Mouse (Mus musculus): Measurements from ENCODE around the gene Acot4. TPM values are rescaled to one million over a fixed set of nuclear protein-coding genes. Genes with fewer than 3 reads are reported as not detected.
"Not testable (repeated sequence)": the region's sequence is repeated elsewhere in the genome, so short reads cannot be mapped to it uniquely, and the experiment has no call there.

Acot4 gene
- total RNA-seq, 1 experiment: 0.04 TPM

DNA sequence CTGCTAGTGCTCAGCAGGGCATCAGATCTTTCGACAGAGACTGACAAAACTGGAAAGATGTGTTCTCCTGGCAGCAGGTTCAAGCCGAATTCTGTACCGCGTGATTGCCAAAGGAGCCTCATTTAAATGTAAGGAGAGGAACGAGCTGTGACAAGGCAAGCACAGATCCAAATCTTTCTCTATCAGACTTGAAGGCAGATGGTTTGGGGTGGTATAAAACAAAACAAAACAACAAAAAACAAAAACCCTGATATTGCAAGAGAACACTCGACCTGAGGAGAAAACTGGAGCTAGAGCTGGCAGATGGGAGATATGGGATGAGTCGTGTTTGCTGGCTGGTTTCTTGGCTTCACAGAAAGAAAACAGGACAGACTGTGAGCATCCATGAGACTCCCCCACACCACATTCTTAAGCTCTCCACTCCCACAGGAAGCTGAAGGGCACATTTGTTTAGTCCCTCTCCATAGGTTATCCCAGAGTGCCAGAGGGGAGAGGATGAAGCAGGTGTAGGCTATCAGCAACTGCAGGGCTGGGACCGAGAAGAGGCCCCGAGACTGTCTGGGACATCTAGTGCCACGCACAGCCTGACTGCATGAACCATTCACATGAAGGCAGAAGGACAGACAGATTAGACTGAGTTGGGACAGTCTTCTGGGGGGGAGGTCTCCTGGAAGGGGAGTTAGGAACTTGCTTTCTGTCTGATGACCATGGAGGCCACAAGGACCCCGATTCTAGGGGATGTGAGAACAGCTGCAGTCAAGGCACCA lies 39.7 kb upstream of the Acot4 start:
- H3K27ac ChIP-seq (ENCODE audit: insufficient read depth, low read depth, low read length, poor library complexity, severe bottlenecking): no peak overlapping the region
- no peak for DNase-seq (ENCODE audit: low read depth, low spot score)
- TF ChIP-seq MAFK (IDR thresholded peaks at IDR 0.05; ENCODE audit: insufficient read depth, low read depth, low read length) (no peak), CHD2 (IDR thresholded peaks at IDR 0.05; ENCODE audit: low read depth, low read length) (no peak)
- no peak overlapping the region for H3K4me3 ChIP-seq (ENCODE audit: insufficient read depth in 1 of 2, low read depth in 1 of 2, low read length in 2 of 2, poor library complexity in 1 of 2, severe bottlenecking in 1 of 2)
- H3K9ac ChIP-seq (ENCODE audit: insufficient read depth, low read depth, low read length, poor library complexity, severe bottlenecking): no peak overlapping the region
- no peaks in the 10 kb centered on the region; a peak in 1 of 4 replicates for H3K4me1 ChIP-seq (ENCODE audit: control insufficient read depth in 2 of 2, insufficient read depth in 2 of 2, low read length in 2 of 2, poor library complexity in 1 of 2)
- peaks cover 2% of the 10 kb centered on the region; the same call in 1 of the 2 replicates for H3K9me3 ChIP-seq (ENCODE audit: control insufficient read depth, insufficient read depth, low read depth, low read length)
- no peaks in the 10 kb centered on the region for H3K36me3 ChIP-seq (ENCODE audit: control insufficient read depth, insufficient read depth, low read length, poor library complexity, severe bottlenecking)
- in situ Hi-C loops (cut with MboI; ENCODE audit: low sequenced_read_pairs in 2 of 2, unreplicated experiment in 2 of 2): no loop called here

DNA sequence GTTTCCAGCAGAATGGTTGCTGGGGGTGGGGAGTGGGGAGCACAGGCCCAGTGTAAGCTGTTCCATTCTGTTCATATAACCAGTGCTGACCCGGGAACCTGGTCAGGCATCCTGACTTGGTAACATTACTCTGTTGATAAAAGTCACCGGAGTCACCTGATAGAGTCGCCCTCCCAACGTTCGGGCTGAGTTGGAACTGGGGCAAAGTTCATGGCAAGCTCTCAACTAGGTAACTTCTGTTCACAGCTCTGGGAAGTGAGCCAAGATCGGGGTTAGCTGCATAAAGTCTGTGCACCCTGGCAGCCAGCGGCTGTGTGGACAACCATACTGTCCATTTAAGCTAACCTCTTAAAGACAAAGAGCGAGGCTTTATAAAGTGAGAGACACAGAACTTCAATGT lies 38.9 kb upstream of the Acot4 start:
- H3K36me3 ChIP-seq (ENCODE audit: control insufficient read depth, insufficient read depth, low read length, poor library complexity, severe bottlenecking); H3K4me1 ChIP-seq (ENCODE audit: control insufficient read depth in 2 of 2, insufficient read depth in 2 of 2, low read length in 2 of 2, poor library complexity in 1 of 2); DNase-seq (ENCODE audit: low read depth, low spot score); H3K9ac ChIP-seq (ENCODE audit: insufficient read depth, low read depth, low read length, poor library complexity, severe bottlenecking); H3K9me3 ChIP-seq (ENCODE audit: control insufficient read depth, insufficient read depth, low read depth, low read length); H3K4me3 ChIP-seq (ENCODE audit: insufficient read depth in 1 of 2, low read depth in 1 of 2, low read length in 2 of 2, poor library complexity in 1 of 2, severe bottlenecking in 1 of 2); H3K27ac ChIP-seq (ENCODE audit: insufficient read depth, low read depth, low read length, poor library complexity, severe bottlenecking); in situ Hi-C loops (cut with MboI; ENCODE audit: low sequenced_read_pairs in 2 of 2, unreplicated experiment in 2 of 2): not testable (repeated sequence)

GRCm38 (mm10) chr12:84000418-84000817 lies 37.8 kb upstream of the Acot4 start:
- H3K9me3 ChIP-seq (ENCODE audit: control insufficient read depth, insufficient read depth, low read depth, low read length): peaks cover 2% of the 10 kb centered on the region; the same call in 1 of the 2 replicates
- no peak for TF ChIP-seq CHD2 (IDR thresholded peaks at IDR 0.05; ENCODE audit: low read depth, low read length)
- TF ChIP-seq ZC3H11A (IDR thresholded peaks at IDR 0.05; ENCODE audit: borderline replicate concordance, low read depth, low read length): no peak
- TF ChIP-seq ZNF384 (IDR thresholded peaks at IDR 0.05; ENCODE audit: low read depth, low read length): no peak
- TF ChIP-seq MAFK (IDR thresholded peaks at IDR 0.05; ENCODE audit: insufficient read depth, low read depth, low read length): no peak
- no peak for TF ChIP-seq HCFC1 (IDR thresholded peaks at IDR 0.05; ENCODE audit: borderline replicate concordance, insufficient read depth, low read length)
- no peak overlapping the region for H3K4me3 ChIP-seq (ENCODE audit: insufficient read depth in 1 of 2, low read depth in 1 of 2, low read length in 2 of 2, poor library complexity in 1 of 2, severe bottlenecking in 1 of 2)
- no peak for DNase-seq (ENCODE audit: low read depth, low spot score)
- in situ Hi-C loops (cut with MboI; ENCODE audit: low sequenced_read_pairs in 2 of 2, unreplicated experiment in 2 of 2): no loop called here
- no peaks in the 10 kb centered on the region for H3K36me3 ChIP-seq (ENCODE audit: control insufficient read depth, insufficient read depth, low read length, poor library complexity, severe bottlenecking)
- no peak overlapping the region for H3K9ac ChIP-seq (ENCODE audit: insufficient read depth, low read depth, low read length, poor library complexity, severe bottlenecking)
- no peak overlapping the region for H3K27ac ChIP-seq (ENCODE audit: insufficient read depth, low read depth, low read length, poor library complexity, severe bottlenecking)
- H3K4me1 ChIP-seq (ENCODE audit: control insufficient read depth in 2 of 2, insufficient read depth in 2 of 2, low read length in 2 of 2, poor library complexity in 1 of 2): no peaks in the 10 kb centered on the region; a peak in 1 of 4 replicates

GRCm38 (mm10) chr12:84003866-84004265 lies 34.3 kb upstream of the Acot4 start:
- Histone ChIP-seq H3K9me3 (ENCODE audit: control insufficient read depth, insufficient read depth, low read depth, low read length) (peaks cover 2% of the 10 kb centered on the region; the same call in 1 of the 2 replicates), H3K27ac (ENCODE audit: insufficient read depth, low read depth, low read length, poor library complexity, severe bottlenecking) (no peak overlapping the region), H3K9ac (ENCODE audit: insufficient read depth, low read depth, low read length, poor library complexity, severe bottlenecking) (no peak overlapping the region), H3K4me3 (ENCODE audit: insufficient read depth in 1 of 2, low read depth in 1 of 2, low read length in 2 of 2, poor library complexity in 1 of 2, severe bottlenecking in 1 of 2) (no peak overlapping the region), H3K4me1 (ENCODE audit: control insufficient read depth in 2 of 2, insufficient read depth in 2 of 2, low read length in 2 of 2, poor library complexity in 1 of 2) (no peaks in the 10 kb centered on the region), H3K36me3 (ENCODE audit: control insufficient read depth, insufficient read depth, low read length, poor library complexity, severe bottlenecking) (no peaks in the 10 kb centered on the region)
- in situ Hi-C loops (cut with MboI; ENCODE audit: low sequenced_read_pairs in 2 of 2, unreplicated experiment in 2 of 2): no loop called here
- DNase-seq (ENCODE audit: low read depth, low spot score): no peak
- no peak for TF ChIP-seq HCFC1 (IDR thresholded peaks at IDR 0.05; ENCODE audit: borderline replicate concordance, insufficient read depth, low read length)
- TF ChIP-seq ZNF384 (IDR thresholded peaks at IDR 0.05; ENCODE audit: low read depth, low read length): no peak
- no peak for TF ChIP-seq CHD2 (IDR thresholded peaks at IDR 0.05; ENCODE audit: low read depth, low read length)
- no peak for TF ChIP-seq MAFK (IDR thresholded peaks at IDR 0.05; ENCODE audit: insufficient read depth, low read depth, low read length)
- TF ChIP-seq ZC3H11A (IDR thresholded peaks at IDR 0.05; ENCODE audit: borderline replicate concordance, low read depth, low read length): no peak

DNA sequence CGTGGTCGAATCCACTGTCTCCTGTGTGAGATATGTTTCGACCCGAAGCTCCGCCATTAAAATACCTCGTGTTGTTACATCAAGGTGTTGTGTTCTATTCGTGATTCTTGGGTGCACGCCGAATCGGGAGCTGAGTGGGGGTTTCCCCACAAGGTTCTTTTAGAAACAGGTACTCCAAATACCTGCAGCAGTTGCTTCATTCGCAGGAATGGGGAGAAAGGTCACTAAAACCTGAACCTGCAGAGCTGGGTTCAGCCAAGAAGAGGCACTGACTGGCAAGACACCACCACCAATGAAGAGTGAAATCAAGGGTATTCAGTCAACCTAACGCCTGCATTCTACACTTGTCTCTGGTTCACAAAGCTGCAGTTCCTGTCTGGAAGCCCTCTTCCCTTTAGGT lies 29.9 kb upstream of the Acot4 start:
- no peak overlapping the region for H3K4me3 ChIP-seq (ENCODE audit: insufficient read depth in 1 of 2, low read depth in 1 of 2, low read length in 2 of 2, poor library complexity in 1 of 2, severe bottlenecking in 1 of 2)
- DNase-seq (ENCODE audit: low read depth, low spot score): no peak
- no peaks in the 10 kb centered on the region for H3K4me1 ChIP-seq (ENCODE audit: control insufficient read depth in 2 of 2, insufficient read depth in 2 of 2, low read length in 2 of 2, poor library complexity in 1 of 2)
- H3K36me3 ChIP-seq (ENCODE audit: control insufficient read depth, insufficient read depth, low read length, poor library complexity, severe bottlenecking): no peaks in the 10 kb centered on the region; the same call in 1 of the 2 replicates
- peak overlapping the region; percentile 28; the same call in 1 of the 2 replicates for H3K27ac ChIP-seq (ENCODE audit: insufficient read depth, low read depth, low read length, poor library complexity, severe bottlenecking)
- in situ Hi-C loops (cut with MboI; ENCODE audit: low sequenced_read_pairs in 2 of 2, unreplicated experiment in 2 of 2): no loop called here
- H3K9ac ChIP-seq (ENCODE audit: insufficient read depth, low read depth, low read length, poor library complexity, severe bottlenecking): no peak overlapping the region
- H3K9me3 ChIP-seq (ENCODE audit: control insufficient read depth, insufficient read depth, low read depth, low read length): peaks cover 2% of the 10 kb centered on the region; the same call in 1 of the 2 replicates
- no peak for TF ChIP-seq HCFC1 (IDR thresholded peaks at IDR 0.05; ENCODE audit: borderline replicate concordance, insufficient read depth, low read length)
- TF ChIP-seq CHD2 (IDR thresholded peaks at IDR 0.05; ENCODE audit: low read depth, low read length): no peak
